ENCODE assay signal across 10 mouse cellular contexts in the genomic region with DNA sequence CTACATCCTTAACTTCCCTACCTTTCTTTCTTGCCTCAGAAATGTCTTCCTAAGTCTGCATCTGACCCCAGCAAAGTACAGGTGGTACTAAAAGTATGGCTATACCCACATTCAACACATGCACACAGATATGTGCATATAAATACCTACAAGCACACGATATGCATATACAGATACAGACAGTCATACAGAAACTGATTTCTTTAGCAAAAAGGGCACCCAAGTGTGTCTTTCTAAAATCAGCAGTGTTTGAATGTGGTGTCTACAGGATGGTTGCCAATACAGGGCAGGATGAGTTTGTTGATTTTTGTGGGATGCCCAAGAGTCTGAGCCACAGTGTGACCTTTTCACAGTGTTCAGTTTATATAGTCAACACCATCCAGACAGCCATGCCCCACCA.
"Had no signal": no experiment of that assay in that cellular context is flagged by ENCODE, and none has a peak within 500 bp of the region (broad histone marks: within the 10 kb centered on the region; RNA-seq: fewer than 3 reads in every experiment).

No protein-coding gene starts in this region.

- DNase-seq: kidney, adult 2 months; kidney, postnatal 25 days; layer of hippocampus, postnatal 36 days; liver, embryonic 13.5 days; lung, adult 2 months; lung, postnatal 14 days; thymus, adult 18-20 months; thymus, postnatal 36 days had no signal

- ATAC-seq: intestine, postnatal 0 days; midbrain, embryonic 13.5 days had no signal
